Mouse (Mus musculus): Measurements from ENCODE around the gene Arhgef6. TPM values are rescaled to one million over a fixed set of nuclear protein-coding genes. Genes with fewer than 3 reads are reported as not detected.

Gene Arhgef6
- polyA plus RNA-seq (2012; rRNA removed) = 26.4 and 28.1 TPM in 2 replicates

DNA sequence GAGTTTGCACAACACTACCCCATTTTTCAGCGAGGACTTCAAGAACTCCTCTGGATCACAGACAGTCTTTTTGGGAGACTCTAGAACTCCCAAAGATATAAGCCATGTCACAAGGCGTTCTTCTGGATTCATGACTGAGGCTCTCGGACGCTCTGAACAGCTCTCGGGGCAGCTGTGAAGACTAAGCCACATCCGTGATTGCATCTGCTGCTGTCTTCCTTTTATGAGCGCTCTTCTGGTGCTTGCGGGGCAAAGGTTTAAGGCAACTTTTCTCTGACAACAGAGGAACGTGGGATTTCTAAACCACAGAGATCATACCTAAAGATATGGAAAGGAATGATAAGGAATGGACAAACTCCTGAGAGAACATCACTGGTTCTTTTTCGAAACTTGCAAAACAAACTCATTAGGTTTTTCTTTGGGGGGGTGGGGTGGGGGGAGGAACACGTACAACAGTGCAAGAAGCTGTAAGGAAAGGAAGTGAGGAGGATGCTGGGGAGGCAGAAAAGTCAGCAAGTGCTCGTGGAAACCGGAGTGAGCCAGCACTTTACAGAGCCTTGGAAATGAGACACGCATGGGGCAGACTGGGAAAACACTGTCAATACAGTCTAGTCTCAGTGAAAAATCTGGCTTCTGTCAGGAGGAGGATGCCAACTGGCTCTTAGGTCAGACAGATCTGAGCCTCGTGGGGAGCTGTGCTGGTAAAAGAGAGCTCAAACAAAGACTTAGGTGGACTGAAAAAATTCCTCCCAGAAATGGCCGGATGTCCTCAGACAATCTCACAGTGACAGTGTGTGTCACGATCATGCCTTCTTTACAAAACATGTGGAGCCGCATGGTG is at the start of gene Arhgef6:
Arhgef6 (minus strand) TSS at position 359 of the 841 bp plus-strand sequence.
- DNase-seq (ENCODE audit: low spot score) = no peak

DNA sequence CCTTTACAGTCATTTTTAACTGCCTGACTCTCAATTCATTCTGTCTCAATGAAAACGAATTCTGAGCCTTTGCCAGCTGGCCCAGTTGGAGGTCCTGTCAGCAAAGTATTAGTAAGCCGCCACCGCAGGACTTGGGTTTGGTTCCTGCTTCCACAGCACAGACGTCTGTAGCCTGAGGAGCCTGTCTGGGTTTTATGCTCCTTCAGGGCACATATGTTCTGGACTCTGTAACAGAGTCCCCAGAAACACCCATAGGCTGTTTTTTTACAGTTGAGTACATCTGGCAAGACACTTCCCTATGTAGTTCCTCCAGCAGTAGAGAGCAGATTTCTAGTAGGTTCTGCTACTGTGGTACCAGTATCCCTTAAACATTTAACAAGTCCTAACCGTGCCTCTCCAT is 42.4 kb upstream of the Arhgef6 start:
- no peak for DNase-seq (ENCODE audit: low spot score)

DNA sequence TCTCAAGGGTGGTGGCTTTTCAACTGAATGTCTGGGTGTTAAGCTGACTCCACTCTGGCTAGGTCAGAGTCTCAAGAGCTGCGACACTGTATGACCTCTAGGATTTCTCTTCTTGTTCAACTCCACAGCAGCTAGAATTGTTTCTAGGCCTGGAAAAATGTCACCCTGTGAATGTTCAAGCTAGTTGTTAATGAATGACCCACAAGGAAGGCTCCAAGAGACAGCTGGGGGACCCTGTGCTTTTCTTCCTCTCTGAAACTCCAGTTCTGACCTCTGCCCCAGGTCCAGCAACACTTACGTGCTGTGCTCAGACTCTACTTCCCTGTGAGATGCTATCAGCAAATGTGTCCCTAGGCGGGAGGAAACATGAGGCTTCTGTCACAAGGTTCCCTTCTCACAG is 40.0 kb upstream of the Arhgef6 start:
- DNase-seq (ENCODE audit: low spot score) = no peak

DNA sequence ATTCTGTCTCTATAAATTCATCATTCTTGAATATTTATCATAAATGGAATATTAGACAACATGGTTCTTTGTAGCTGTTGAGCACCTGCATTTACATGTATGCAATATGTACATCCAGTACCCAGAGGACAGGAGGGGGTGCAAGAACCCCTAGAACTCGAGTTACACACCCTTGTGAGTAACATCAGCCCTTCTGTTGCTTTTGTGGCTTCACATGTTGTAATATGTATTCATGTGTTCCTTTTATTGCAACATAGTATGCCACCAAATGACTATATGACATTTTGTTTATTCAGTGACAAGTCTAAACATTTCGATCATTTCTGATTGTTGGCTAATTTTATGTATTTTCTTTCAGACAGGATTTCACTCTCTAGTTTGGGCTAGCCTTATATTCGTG is 38.6 kb upstream of the Arhgef6 start:
- no peak for DNase-seq (ENCODE audit: low spot score)

DNA sequence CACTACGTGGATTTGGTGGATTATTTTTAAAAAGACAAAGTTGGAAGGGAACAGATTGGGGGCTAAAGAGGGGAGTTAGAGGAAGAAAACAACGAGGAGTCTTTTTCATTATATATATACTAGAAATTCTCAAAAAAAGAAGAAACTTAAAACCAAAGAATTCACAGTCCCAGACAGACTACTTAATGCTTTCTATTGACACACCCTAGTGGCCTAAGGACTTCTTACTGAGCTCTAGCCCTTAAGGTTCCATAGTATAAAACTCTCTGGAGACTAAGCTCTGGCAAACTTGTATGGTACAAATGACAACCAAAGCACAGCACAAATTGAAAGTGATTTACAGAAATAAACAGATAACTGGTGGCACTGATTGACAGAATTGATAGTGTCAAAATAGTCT is 35.5 kb upstream of the Arhgef6 start:
- DNase-seq (ENCODE audit: low spot score) = no peak

DNA sequence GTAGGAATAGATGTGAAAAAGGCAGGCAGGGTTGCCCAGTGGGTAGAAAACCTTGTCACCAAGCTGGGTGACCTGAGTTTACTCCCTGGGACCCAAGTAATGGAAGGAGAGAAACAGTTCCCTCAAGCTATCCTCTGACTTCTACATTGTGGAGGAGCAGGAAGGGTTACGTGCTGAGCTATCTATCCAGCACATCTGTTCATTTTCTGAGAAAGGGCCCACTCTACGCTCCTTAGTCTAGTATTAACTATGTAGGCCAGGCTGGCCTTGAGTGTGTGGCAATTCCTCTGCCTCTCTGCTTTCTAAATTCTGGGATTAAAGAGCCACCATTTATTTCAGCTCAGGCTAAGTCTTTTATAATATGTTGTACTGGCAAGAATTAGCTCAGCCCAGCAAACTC is 35.0 kb upstream of the Arhgef6 start:
- DNase-seq (ENCODE audit: low spot score) = no peak

DNA sequence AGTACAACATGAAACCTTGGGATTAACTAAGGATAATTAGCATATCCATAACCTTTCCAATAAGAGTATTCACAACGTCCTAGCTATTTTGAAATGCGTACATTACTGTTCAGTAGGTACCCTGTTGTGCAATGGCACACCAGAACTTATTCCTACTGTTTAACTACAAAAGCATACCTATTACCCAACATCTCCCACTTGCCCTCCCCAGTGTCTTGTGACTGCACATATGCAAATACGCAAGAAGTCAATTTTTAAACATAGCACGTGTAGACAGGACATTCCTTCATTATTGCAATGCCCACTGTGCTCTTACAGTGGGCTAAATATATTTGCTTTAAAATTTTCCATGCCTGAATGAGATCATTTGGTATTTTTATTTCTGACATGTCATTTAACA is 34.4 kb upstream of the Arhgef6 start:
- DNase-seq (ENCODE audit: low spot score) = no peak

DNA sequence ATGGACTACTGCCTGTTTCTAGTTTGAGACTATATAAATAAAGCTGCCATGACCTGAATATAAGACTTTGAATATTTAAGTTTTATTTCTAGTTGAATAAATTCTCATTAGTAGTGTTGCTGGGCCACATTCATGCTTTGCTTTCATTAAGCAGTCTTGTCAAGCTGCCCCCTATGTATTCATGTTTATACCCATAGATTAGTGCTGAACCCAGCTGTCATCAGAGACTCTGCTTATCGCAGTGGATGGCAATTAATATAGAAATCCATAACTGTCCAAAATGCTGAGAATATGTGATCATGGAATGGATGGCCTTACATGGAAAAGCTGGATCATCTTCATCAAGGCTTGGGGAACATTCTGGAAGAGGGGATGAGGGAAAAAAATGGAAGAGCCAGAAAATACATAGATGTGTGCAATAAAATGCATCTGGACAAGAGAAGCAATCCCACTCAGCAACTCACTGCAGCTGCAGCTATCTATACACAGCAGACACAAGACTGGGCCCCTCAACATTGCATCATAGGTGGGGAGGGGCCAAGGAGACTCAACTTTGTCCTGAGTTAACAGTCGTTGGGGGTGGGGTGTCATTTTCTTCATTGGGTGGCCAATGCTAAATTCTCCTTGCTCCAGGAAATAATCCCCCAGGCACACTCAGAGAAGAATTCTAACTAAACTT is 26.5 kb upstream of the Arhgef6 start:
- no peak for DNase-seq (ENCODE audit: low spot score)

DNA sequence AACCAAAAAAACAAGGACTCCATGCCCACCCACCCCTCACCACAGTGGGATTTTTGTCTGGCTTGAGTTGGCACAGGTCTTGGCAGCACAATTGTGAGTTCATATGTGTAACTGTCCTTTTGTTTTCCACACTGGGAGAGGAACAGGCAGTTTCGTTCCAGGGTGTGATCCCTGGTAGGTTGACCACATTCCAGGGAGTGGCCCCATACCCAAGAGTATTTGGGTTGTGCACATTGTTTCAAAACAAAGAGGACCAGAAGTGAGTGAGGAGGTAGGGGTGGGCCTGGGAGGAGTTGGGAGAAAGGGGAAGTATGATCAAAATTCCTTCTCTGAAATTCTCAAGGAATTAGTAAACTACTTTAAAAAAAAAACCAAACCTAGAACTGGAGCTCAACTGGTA is 20.8 kb upstream of the Arhgef6 start:
- no peak for DNase-seq (ENCODE audit: low spot score)

DNA sequence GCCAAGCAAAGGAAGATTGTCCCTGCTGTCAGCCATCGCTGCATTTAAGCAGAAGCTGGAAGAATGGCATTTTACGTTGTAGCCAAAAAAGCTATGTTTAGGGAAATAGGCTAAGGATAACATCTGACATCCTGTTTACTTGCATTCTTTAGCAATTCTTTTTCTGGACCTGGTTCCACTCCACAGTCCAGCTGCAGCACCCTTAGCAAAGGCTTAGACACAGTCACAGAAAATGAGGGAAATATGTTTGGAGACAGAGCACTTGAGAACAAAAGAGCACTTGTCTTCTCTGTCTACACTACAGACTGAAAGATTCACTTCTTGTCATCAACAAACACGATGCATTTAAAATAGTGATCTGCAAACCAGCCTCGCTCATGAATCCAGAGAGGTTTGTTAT is 691 bp upstream of the Arhgef6 start:
- no peak for DNase-seq (ENCODE audit: low spot score)

DNA sequence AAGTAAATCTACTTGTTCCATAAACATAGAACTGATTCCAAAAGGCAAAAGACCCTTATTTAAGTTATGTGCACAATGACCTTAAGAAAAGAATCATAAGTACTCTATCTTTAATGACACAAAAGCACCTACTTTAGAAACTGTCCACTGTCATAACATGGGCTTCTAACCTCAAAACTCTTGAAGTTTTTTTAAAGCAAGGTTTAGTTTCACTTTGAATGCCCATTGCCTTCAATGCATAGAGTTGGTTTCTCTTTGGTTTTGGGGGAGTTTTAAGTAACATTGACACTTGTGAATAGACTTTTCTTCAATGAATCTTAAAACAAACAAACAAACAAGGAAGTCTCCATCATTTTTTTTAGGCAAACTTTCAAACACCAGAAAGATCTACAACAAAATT is 947 bp downstream of the Arhgef6 start:
- DNase-seq (ENCODE audit: low spot score) = no peak

DNA sequence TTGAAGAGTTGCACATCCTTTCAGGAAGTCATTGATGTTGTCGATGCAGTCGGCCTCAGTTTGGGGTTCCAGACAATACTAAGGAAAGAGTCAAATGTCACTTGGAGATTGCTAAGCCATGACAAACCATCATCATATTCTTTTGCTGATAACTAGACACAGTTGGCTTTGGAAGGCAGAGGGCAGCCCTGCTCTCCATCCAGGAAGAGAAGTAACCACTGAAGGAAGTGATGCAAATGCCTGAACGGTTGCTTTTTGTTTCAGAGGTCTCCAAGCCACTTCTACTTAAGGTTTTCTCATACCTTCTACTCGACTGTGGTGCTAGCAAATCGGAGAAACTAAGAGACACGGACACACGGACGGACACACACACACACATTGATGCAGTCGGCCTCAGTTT is 1.6 kb downstream of the Arhgef6 start:
- DNase-seq (ENCODE audit: low spot score) = no peak

DNA sequence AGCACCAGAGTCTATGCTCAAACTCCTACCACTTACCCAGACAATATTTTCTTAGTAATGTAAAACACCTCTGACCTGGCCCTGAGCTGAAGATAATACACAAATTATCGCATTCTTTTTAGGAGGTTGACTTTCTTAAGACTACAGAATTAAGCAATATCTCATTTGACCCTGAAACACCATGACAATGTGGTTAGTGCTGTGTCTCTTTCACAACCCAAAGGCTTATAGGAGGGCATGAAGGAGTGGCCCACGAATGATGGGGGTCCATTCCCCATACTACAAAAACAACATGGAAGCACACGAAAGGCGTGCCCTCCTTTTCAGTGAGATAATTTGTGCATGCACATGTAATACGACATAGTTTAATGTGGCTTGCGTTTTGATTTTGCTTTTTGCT is 3.2 kb downstream of the Arhgef6 start:
- no peak for DNase-seq (ENCODE audit: low spot score)

DNA sequence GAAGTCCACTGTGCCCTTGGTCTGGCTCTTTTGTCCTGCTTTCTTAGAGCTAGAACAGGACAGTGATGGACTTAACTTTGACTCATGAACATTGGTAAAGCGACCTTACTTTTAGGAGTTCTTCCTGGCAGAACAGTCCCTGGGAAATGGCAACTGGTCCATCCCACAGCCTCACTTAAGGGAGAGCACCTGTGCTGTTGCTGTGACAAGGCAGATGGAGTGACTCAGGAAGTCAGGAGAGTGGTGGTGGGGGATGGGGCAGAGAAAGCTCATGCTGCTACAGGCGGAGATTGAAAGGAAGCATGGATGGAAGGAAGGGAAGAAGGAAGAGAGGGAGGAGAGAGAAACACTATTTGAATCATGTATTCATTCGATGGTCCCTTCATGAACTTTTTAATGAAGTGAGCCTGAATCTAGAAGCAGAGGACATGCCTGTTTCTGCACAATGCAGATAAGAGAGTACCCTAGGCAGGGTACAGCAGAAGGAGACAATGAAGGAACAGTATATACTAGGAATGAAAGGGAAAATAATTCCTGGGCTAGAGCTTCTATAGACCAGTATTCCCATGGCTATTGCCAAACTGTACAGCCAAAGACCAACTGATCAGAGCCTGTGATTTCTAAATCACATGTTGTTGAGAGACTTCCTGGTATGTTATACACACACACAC is 10.7 kb downstream of the Arhgef6 start:
- DNase-seq (ENCODE audit: low spot score) = no peak

DNA sequence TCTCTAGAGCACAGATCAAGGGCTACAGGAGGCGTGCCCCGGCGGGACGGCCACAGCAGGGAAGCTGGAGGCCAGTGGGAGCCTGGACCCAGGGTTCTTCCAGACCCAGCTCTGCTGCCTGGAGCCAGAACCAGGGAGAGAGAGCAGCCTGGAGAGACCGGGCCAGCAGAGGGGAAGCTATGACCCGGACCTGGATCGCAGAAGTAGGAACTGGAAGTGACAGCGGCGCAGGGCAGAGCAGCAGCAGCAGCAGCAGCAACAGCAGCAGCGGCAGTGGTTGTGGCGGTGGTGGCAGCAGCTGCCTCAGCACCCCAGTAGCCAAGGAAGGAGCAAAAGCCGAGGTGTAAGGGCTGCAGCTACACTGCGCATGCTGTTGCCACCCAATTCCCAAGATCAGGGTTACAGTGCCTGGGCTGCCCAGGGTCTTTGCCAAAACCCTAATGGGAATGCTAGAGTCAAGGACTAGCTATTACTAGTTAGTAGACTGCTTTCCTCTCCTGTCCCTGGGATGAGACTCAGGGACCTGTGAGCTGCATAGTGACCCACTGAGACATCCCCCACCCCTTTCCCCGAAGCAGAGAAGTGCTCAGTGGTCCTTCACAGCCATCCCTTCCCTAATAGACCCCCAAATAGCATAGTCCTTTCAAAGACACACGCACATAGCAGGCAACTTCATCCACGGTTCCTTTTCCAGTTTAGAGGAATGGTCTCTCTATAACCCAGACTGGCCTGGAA is 11.9 kb downstream of the Arhgef6 start:
- DNase-seq (ENCODE audit: low spot score) = peak; percentile 38

DNA sequence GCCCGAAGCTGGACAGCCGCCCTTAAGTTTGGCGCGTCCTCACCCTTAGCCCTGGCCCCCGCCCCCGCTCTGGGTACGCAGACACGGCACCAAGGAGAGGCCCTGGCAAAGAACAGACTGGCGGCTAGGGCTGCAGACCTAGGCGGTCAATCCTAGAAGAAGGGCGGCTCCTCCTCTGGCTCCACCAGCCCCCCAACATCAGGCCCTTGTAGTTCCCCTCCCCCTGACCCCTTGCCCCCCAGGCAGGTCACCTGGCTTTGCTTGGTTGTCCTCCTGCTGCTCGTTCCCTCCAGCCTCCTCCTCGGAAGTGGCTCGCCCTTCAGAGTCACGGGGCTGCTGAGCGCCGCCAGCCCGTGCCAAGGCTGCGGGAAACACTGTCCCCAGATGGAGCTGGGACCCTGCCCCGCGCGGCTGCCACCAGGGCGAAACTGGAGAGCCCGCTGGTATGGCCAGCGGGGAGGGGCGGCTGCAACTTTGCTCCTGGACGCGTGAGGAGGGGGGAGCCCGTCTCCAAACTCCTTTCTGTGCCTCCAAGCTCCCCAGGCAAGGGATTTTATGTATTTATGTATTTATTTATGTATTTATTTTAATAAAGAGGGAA is 12.6 kb downstream of the Arhgef6 start:
- peak; percentile 29 for DNase-seq (ENCODE audit: low spot score)

DNA sequence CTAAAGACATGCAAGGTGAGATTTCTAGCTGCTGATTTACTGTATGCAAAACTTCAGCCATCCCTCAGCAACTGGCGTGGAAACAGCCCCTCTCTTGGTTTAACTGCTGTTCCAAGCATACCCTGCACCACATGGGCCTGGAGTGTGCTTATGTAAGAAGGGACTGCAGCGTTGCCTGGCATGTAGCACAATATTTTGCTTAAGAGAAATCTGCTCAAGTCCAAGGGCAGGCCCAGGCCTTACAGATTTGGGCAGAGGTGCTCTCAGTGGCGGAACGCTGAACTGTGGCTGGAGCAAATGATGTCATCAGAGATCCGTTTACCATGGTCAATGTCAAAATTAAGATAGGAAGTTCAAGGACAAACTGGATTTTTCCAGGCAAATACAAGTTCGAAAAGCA is 13.6 kb downstream of the Arhgef6 start:
- DNase-seq (ENCODE audit: low spot score) = no peak

DNA sequence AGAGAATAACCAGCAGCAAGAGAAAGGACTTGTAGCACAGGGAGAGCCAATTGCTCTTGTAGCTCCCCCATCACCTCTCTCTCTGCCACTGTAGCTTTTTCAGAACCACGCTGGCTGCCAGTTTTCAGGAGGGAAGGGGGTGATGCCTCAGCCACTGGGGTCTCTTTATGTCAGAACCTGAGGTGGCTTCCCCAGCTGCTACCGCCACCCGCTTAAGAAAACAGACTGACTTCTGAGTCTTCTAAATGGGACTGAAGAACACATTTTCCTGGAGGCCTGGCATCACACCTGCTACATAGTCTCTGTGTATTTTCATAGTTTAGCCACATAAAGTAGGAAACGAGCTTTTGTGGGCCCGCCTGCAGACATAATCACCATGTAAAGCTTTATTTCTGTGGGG is 26.5 kb downstream of the Arhgef6 start:
- no peak for DNase-seq (ENCODE audit: low spot score)

DNA sequence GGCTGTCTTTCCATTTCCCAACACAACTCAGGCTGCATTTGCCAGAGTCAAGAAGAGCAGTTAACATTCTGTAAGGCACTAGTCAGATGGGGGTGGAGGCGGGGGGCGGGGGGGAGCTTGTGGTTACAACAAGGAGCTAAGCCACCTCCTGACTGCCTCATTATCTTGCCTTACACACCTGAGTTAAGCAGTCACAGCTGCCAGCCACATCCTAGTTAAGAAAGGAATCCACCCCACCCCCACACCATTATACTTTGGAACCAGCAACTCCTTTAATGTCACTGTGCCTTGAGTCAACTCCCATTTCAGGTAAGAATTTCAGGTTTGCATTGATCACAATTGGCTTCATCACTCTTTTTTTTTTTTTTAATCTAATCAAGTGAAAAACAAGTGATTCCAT is 28.5 kb downstream of the Arhgef6 start:
- no peak for DNase-seq (ENCODE audit: low spot score)

DNA sequence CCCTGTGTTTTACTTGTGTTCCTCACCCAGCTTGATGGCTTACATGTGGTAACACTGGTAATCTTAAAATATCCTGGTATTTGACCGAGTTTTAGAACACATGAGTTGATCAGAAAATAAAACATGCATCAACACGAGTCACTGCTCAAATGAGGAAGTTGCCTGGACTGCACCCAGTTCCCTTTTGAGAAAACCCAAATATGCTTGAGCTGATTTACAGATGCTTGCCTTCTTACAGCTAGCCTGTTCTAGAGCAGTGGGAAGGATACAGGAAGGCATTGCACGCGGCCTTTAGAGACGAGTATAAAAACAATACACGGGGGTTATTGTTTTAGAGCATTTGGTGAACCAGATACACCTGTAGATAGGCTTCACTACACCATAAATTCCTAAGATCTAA is 31.8 kb downstream of the Arhgef6 start:
- no peak for DNase-seq (ENCODE audit: low spot score)

DNA sequence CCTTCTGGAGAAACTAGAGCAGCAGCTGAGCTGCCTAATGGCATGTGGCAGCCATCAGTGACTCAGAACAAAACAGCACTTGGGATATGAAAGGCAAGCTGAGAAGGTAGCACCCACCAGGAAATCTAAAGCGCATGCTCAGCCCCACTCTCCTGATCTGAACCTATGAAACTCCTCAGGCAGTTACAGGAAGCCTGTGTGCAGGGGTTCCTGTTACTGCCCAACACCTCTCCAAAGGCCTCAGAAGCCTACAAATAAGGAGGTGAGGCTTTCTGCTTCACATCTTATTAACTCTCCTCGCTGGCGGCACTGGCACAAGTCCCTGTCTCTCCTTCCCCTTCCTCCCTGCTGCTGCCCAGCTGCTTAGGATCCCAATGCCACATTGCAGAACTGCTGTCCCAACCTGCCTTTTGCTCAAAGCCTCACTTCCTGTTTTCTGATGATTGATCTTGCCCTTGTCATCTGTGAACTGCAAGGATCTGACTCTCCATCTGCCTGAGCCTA is 33.7 kb downstream of the Arhgef6 start:
- DNase-seq (ENCODE audit: low spot score) = no peak

Measured in urinary bladder, adult 2 months (tissue).